Mouse (Mus musculus): ENCODE data around the gene Ovch2.

GRCm38 (mm10) chr7:107745111-107745510 is 55.9 kb downstream of the Ovch2 start:
- TF ChIP-seq CTCF (conservative IDR thresholded peaks at IDR 0.05; ENCODE audit: low read length) (no peak), NANOG (IDR thresholded peaks at IDR 0.05; ENCODE audit: borderline replicate concordance, low read length) (no peak), POU5F1 (IDR thresholded peaks at IDR 0.05; ENCODE audit: borderline replicate concordance, low read length) (no peak)

Data from E14TG2a.4 (cell line).